Mouse (Mus musculus): ENCODE measurements around the gene Gm11758. TPM values are rescaled to one million over a fixed set of nuclear protein-coding genes. Genes with fewer than 3 reads are reported as not detected.
"Not testable (repeated sequence)": the region's sequence is repeated elsewhere in the genome, so short reads cannot be mapped to it uniquely, and the experiment has no call there.

Gm11758 gene
- not detected in 2 replicates for polyA plus RNA-seq (2016; fragmentation: Nextera tagmentation; extraction: Ambion mirVana)

DNA sequence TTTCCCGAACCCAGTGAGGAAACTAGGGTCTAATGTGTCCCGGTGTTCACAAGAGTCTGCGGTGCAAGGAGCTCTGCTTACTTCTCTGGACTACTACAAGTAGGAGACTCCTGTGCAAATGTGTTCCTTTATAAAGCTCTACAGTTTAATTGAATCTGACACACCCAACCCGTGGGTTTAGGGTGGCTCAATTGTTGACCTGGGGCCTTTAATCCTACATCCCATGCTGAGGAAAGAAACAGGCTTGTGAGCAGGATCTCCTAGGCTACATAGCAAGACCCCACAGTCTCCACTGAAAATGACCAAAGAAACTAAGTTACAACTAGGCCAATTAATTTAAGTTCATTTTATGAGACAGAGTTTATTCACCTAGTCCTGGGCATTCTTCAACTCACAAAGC is at the start of gene Gm11758:
Gm11758 (minus strand) TSS at position 101 of the 400 bp plus-strand sequence.
- H3K4me1 ChIP-seq; H3K36me3 ChIP-seq; H3K4me3 ChIP-seq; H3K27ac ChIP-seq; DNase-seq (ENCODE audit: low spot score); H3K27me3 ChIP-seq (ENCODE audit: insufficient read depth, poor library complexity, severe bottlenecking); H3K9me3 ChIP-seq: not testable (repeated sequence)
- WGBS, result no CpG with 5 or more reads among the region's 4 CpGs

DNA sequence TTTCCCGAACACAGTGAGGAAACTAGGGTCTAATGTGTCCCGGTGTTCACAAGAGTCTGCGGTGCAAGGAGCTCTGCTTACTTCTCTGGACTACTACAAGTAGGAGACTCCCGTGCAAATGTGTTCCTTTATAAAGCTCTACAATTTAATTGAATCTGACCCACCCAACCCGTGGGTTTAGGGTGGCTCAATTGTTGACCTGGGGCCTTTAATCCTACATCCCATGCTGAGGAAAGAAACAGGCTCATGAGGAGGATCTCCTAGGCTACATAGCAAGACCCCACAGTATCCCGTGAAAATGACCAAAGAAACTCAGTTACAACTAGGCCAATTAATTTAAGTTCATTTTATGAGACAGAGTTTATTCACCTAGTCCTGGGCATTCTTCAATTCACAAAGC is 44.6 kb upstream of the Gm11758 start, which contains the start of gene Gm11756:
Gm11756 (minus strand) TSS at position 101 of the 400 bp plus-strand sequence.
- not testable (repeated sequence) for H3K4me3 ChIP-seq; H3K27ac ChIP-seq; H3K36me3 ChIP-seq; H3K9me3 ChIP-seq; H3K4me1 ChIP-seq; DNase-seq (ENCODE audit: low spot score); H3K27me3 ChIP-seq (ENCODE audit: insufficient read depth, poor library complexity, severe bottlenecking)
- WGBS, result 82% methylated on average over 6 of the region's 6 CpGs

DNA sequence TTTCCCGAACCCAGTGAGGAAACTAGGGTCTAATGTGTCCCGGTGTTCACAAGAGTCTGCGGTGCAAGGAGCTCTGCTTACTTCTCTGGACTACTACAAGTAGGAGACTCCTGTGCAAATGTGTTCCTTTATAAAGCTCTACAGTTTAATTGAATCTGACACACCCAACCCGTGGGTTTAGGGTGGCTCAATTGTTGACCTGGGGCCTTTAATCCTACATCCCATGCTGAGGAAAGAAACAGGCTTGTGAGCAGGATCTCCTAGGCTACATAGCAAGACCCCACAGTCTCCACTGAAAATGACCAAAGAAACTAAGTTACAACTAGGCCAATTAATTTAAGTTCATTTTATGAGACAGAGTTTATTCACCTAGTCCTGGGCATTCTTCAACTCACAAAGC is 29.8 kb upstream of the Gm11758 start, which contains the start of gene Gm13871:
Gm13871 (minus strand) TSS at position 101 of the 400 bp plus-strand sequence.
- not testable (repeated sequence) for H3K4me1 ChIP-seq; H3K27me3 ChIP-seq (ENCODE audit: insufficient read depth, poor library complexity, severe bottlenecking); H3K27ac ChIP-seq; H3K4me3 ChIP-seq; DNase-seq (ENCODE audit: low spot score); H3K9me3 ChIP-seq; H3K36me3 ChIP-seq
- no CpG with 5 or more reads among the region's 4 CpGs for WGBS

DNA sequence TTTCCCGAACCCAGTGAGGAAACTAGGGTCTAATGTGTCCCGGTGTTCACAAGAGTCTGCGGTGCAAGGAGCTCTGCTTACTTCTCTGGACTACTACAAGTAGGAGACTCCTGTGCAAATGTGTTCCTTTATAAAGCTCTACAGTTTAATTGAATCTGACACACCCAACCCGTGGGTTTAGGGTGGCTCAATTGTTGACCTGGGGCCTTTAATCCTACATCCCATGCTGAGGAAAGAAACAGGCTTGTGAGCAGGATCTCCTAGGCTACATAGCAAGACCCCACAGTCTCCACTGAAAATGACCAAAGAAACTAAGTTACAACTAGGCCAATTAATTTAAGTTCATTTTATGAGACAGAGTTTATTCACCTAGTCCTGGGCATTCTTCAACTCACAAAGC is 14.9 kb upstream of the Gm11758 start, which contains the start of gene Gm11757:
Gm11757 (minus strand) TSS at position 101 of the 400 bp plus-strand sequence.
- not testable (repeated sequence) for H3K27me3 ChIP-seq (ENCODE audit: insufficient read depth, poor library complexity, severe bottlenecking); H3K4me1 ChIP-seq; H3K9me3 ChIP-seq; H3K4me3 ChIP-seq; DNase-seq (ENCODE audit: low spot score); H3K36me3 ChIP-seq; H3K27ac ChIP-seq
- WGBS, result no CpG with 5 or more reads among the region's 4 CpGs

DNA sequence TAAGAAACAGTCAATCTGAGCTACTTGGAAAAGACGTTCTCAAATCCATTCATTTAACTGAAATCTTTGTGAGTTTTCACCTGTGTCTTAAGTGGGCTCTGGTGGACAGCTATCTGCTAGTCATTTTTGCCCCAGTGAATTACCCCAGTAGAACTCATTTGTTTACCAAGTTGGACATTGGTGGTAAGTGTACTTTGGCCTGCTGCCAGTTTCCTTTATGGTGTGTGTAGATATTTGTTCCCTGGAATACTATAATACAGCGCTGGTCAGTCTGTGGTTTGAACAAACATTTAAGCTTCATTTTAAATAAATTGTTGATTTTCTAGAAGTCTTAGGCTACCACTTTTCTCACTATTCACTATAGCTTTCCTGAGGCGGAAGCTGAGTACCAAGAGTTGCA is 49.5 kb downstream of the Gm11758 start:
- no peak overlapping the region for H3K4me3 ChIP-seq
- no peaks in the 10 kb centered on the region for H3K9me3 ChIP-seq
- no peaks in the 10 kb centered on the region for H3K4me1 ChIP-seq
- 77% methylated on average over 3 of the region's 3 CpGs for WGBS
- no peak for DNase-seq (ENCODE audit: low spot score)
- H3K27ac ChIP-seq, result no peak overlapping the region
- no peaks in the 10 kb centered on the region for H3K36me3 ChIP-seq
- no peaks in the 10 kb centered on the region for H3K27me3 ChIP-seq (ENCODE audit: insufficient read depth, poor library complexity, severe bottlenecking)

Other genes with a start within 250 kb of the Gm11758 start
- gene Gm11236, start 238.1 kb downstream of the Gm11758 start, polyA plus RNA-seq (2016; fragmentation: Nextera tagmentation; extraction: Ambion mirVana), result not detected in 2 replicates
- gene Gm11239, start 207.9 kb downstream of the Gm11758 start, polyA plus RNA-seq (2016; fragmentation: Nextera tagmentation; extraction: Ambion mirVana), result not detected in 2 replicates
- gene Gm428, start 192.8 kb downstream of the Gm11758 start, polyA plus RNA-seq (2016; fragmentation: Nextera tagmentation; extraction: Ambion mirVana), result not detected in 2 replicates
- 0.99 and 1.2 TPM in 2 replicates for gene Rasef, start 85.3 kb downstream of the Gm11758 start, polyA plus RNA-seq (2016; fragmentation: Nextera tagmentation; extraction: Ambion mirVana)
- not detected in 2 replicates for gene Gm11757, start 14.8 kb upstream of the Gm11758 start, polyA plus RNA-seq (2016; fragmentation: Nextera tagmentation; extraction: Ambion mirVana)
- not detected in 2 replicates for gene Gm13871, start 29.7 kb upstream of the Gm11758 start, polyA plus RNA-seq (2016; fragmentation: Nextera tagmentation; extraction: Ambion mirVana)
- not detected in 2 replicates for gene Gm11756, start 44.5 kb upstream of the Gm11758 start, polyA plus RNA-seq (2016; fragmentation: Nextera tagmentation; extraction: Ambion mirVana)
- not detected in 2 replicates for gene 2310002L09Rik, start 74.6 kb upstream of the Gm11758 start, polyA plus RNA-seq (2016; fragmentation: Nextera tagmentation; extraction: Ambion mirVana)
- 0.51 and 0.58 TPM in 2 replicates for gene Frmd3, start 137.2 kb upstream of the Gm11758 start, polyA plus RNA-seq (2016; fragmentation: Nextera tagmentation; extraction: Ambion mirVana)

Data from heart, embryonic 10.5 days (tissue).